10 mouse cellular contexts compared by ENCODE assay signal in genomic region chr3:67375063-67375462, GRCm38 (mm10). TPM values are rescaled to one million over a fixed set of nuclear protein-coding genes. Genes with fewer than 3 reads are reported as not detected.
A peak's percentile ranks its signal among the peaks of the same experiment; 100 is the strongest.
DNase-seq lines count a peak whose midpoint lies in the region; ATAC-seq and TF ChIP-seq lines count a peak whose summit lies in the region.
"Had no signal": no experiment of that assay in that cellular context is flagged by ENCODE, and none has a peak within 500 bp of the region (broad histone marks: within the 10 kb centered on the region; RNA-seq: fewer than 3 reads in every experiment).

Gene Gm17402, minus strand, starts transcription at chr3:67375163.

- intact Hi-C loops in left cerebral cortex, postnatal 36 days (cut with DNase I) = no loop called here

- H3K27ac ChIP-seq in kidney, adult 2 months (ENCODE audit: insufficient read depth, low read depth, low read length) = no peak within 1 kb of the TSS
- H3K27ac ChIP-seq in cortical plate, adult 2 months (ENCODE audit: insufficient read depth, low read length) = no peak within 1 kb of the TSS
- no peak within 1 kb of the TSS for H3K27ac ChIP-seq in hindbrain, embryonic 14.5 days
- no peak within 1 kb of the TSS for H3K27ac ChIP-seq in midbrain, embryonic 14.5 days (replicated peaks; ENCODE audit: low read depth, low read length)

- H3K27me3 ChIP-seq in kidney, adult 2 months (replicated peaks; ENCODE audit: control insufficient read depth, insufficient read depth, low read length) = no peaks in the 10 kb centered on the region
- H3K27me3 ChIP-seq in hindbrain, embryonic 14.5 days (ENCODE audit: control insufficient read depth, insufficient read depth, low read length) = peaks cover 17% of the 10 kb centered on the region
- peaks cover 12% of the 10 kb centered on the region; the same call in 1 of the 2 replicates for H3K27me3 ChIP-seq in midbrain, embryonic 14.5 days (ENCODE audit: control insufficient read depth, insufficient read depth, low read length)

- H3K4me3 ChIP-seq in kidney, adult 2 months (ENCODE audit: insufficient read depth, low read depth, low read length) = peak within 1 kb of the TSS; percentile 40; the same call in 1 of the 2 replicates
- H3K4me3 ChIP-seq in cortical plate, adult 2 months (ENCODE audit: insufficient read depth, low read length) = peak within 1 kb of the TSS; percentile 30
- H3K4me3 ChIP-seq in hindbrain, embryonic 14.5 days (replicated peaks; ENCODE audit: low read length) = peak within 1 kb of the TSS; percentile 56
- peak within 1 kb of the TSS; percentile 56 for H3K4me3 ChIP-seq in midbrain, embryonic 14.5 days (replicated peaks; ENCODE audit: low read depth, low read length)

- peak within 1 kb of the TSS; percentile 87 for H3K4me2 ChIP-seq in hindbrain, embryonic 14.5 days (replicated peaks)
- peak within 1 kb of the TSS; percentile 84 for H3K4me2 ChIP-seq in midbrain, embryonic 14.5 days (ENCODE audit: low read length)

- no peaks in the 10 kb centered on the region for H3K36me3 ChIP-seq in kidney, adult 2 months (ENCODE audit: control insufficient read depth, insufficient read depth, low read length)
- H3K36me3 ChIP-seq in hindbrain, embryonic 14.5 days (replicated peaks; ENCODE audit: control insufficient read depth, insufficient read depth) = no peaks in the 10 kb centered on the region
- no peaks in the 10 kb centered on the region for H3K36me3 ChIP-seq in midbrain, embryonic 14.5 days (ENCODE audit: control insufficient read depth, insufficient read depth, low read length)

- no peaks in the 10 kb centered on the region for H3K4me1 ChIP-seq in kidney, adult 2 months (ENCODE audit: control insufficient read depth, insufficient read depth, low read length)
- no peaks in the 10 kb centered on the region for H3K4me1 ChIP-seq in cortical plate, adult 2 months (ENCODE audit: control insufficient read depth, insufficient read depth, low read length)
- no peaks in the 10 kb centered on the region; the same call in 1 of the 2 replicates for H3K4me1 ChIP-seq in hindbrain, embryonic 14.5 days (replicated peaks; ENCODE audit: control insufficient read depth, insufficient read depth, low read length)
- H3K4me1 ChIP-seq in midbrain, embryonic 14.5 days (ENCODE audit: control insufficient read depth, insufficient read depth, low read length) = no peaks in the 10 kb centered on the region

- TF ChIP-seq POLR2A in kidney, adult 2 months (IDR thresholded peaks at IDR 0.05; ENCODE audit: low read depth, low read length) = no peak
- TF ChIP-seq POLR2A in cortical plate, adult 2 months (IDR thresholded peaks at IDR 0.05; ENCODE audit: extremely low read depth, insufficient read depth, low read length) = no peak

- 40% methylated on average over 3 of the region's 3 CpGs for WGBS in kidney, adult 2 months
- WGBS in hindbrain, embryonic 14.5 days = 57% methylated on average over 3 of the region's 3 CpGs
- 44% methylated on average over 3 of the region's 3 CpGs for WGBS in midbrain, embryonic 14.5 days

- ATAC-seq in hindbrain, embryonic 14.5 days (ENCODE audit: low FRiP score) = no peak
- no peak for ATAC-seq in midbrain, embryonic 14.5 days (ENCODE audit: low FRiP score, low TSS enrichment)

- no peaks in the 10 kb centered on the region for H3K9me3 ChIP-seq in hindbrain, embryonic 14.5 days (ENCODE audit: control insufficient read depth, low read length)
- H3K9me3 ChIP-seq in midbrain, embryonic 14.5 days (ENCODE audit: control insufficient read depth, low read length) = no peaks in the 10 kb centered on the region

- no peak for DNase-seq in kidney, adult 2 months
- no peak for DNase-seq in kidney, adult 18-20 months
- no peak for DNase-seq in hindbrain, embryonic 14.5 days (ENCODE audit: low spot score)
- no peak for DNase-seq in midbrain, embryonic 14.5 days
- no peak for DNase-seq in left cerebral cortex, postnatal 36 days (ENCODE audit: low spot score in 2 of 2)
- no peak for DNase-seq in layer of hippocampus, adult 9-10 months (ENCODE audit: low spot score)
- DNase-seq in B cell, adult 2 months = no peak
- DNase-seq: cerebellum, postnatal 25 days had no signal

- H3K9ac ChIP-seq in hindbrain, embryonic 14.5 days = peak within 1 kb of the TSS; percentile 69
- peak within 1 kb of the TSS; percentile 62 for H3K9ac ChIP-seq in midbrain, embryonic 14.5 days (replicated peaks; ENCODE audit: low read length)

- no peak for TF ChIP-seq CTCF in kidney, adult 2 months (conservative IDR thresholded peaks at IDR 0.05; ENCODE audit: insufficient read depth, insufficient read length, low read depth, low read length)
- no peak for TF ChIP-seq CTCF in cortical plate, adult 2 months (IDR thresholded peaks at IDR 0.05; ENCODE audit: extremely low read depth, insufficient read depth, low read length)

RNA-seq across cellular contexts. Expression of gene Gm17402, which starts in this region (rescaled TPM):
- not detected in 2 replicates for polyA plus RNA-seq in kidney, adult 2 months (2012; rRNA removed)
- polyA plus RNA-seq in cortical plate, adult 2 months (2012; rRNA removed) = not detected in 2 replicates
- not detected in 2 replicates for polyA plus RNA-seq in hindbrain, embryonic 14.5 days (2014; fragmentation: Nextera tagmentation; extraction: Ambion mirVana)
- polyA plus RNA-seq in midbrain, embryonic 14.5 days (2014; fragmentation: Nextera tagmentation; extraction: Ambion mirVana) = not detected in 2 replicates
- total RNA-seq in left cerebral cortex, postnatal 36 days (2021) = not detected
- polyA plus RNA-seq: thymus, postnatal 0 days had no signal
